Mouse (Mus musculus) adrenal gland (tissue): ENCODE measurements around the gene D630045J12Rik.

Source experiments
- intact Hi-C: fragments of 180-260 bp; cut with DNase I; formaldehyde crosslinking; loops from one replicate; pipeline ENCODE4 v1.15.1; 2025
- long read RNA-seq, 2 experiments: library from polyadenylated mRNA; unstranded; transcript quantifications; one replicate each; pipeline ENCODE4 v2.0.0; 2020; ENCODE audit warnings: borderline replicate concordance in 1 of 2; ENCODE audit not compliant: insufficient replicate concordance in 1 of 2

Gene D630045J12Rik
- long read RNA-seq, experiment 1: 0 reads
- long read RNA-seq, experiment 2, partial matches to known transcripts: 1 of 2 reads
- long read RNA-seq, experiment 2, other reads (novel, unspliced or antisense): 1 of 2 reads

DNA sequence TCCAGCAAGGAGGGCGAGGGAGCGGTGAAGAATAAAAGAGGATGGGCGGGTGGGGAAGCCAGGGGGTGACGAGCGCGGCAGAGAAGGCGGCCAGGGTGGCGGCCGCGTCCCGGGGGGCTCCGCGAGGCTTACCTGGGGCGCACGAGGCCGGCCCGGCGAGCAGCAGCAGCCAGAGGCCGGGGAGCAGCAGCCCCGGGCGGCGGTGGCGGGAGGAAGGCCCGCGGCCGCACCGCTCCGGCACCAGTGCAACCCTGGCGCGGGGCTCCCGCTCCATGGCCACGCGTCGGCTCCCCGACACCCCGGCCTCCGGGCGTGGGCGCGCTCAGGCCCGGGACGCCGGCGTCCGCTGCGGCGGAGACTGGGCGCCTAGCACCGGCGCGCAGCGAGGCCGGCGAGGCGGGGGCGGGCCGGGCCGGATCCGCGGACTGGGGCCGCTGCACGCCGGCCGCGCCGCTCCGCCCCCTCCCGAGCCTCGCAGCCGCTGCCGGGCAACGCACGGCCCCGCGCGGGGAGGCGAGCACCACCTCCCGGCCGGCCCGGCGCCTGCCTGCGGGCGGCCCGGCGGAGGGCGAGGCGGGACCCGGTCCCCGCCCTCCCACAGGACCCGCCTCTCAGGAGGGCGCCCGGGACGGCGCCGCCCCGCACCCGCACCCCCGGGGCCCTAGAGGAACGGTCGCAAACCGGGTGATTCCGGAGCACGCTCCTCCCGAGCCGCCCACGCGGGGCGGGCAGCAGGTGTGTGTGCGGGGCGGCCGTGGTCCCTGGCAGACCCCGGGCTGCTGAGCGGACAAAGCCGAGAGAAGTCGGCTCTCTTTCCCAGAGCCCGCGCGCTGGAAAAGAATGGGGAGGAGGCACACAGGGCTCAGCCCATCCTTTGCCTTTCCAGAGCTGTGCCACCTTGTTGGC, at the start of gene D630045J12Rik:
Gene D630045J12Rik (minus strand): TSS at position 274 of the 906 bp plus-strand sequence.
- intact Hi-C loops: loop anchor here (5.0 kb wide), 1 partner anchor 92 kb away; no protein-coding TSS in a partner anchor

DNA sequence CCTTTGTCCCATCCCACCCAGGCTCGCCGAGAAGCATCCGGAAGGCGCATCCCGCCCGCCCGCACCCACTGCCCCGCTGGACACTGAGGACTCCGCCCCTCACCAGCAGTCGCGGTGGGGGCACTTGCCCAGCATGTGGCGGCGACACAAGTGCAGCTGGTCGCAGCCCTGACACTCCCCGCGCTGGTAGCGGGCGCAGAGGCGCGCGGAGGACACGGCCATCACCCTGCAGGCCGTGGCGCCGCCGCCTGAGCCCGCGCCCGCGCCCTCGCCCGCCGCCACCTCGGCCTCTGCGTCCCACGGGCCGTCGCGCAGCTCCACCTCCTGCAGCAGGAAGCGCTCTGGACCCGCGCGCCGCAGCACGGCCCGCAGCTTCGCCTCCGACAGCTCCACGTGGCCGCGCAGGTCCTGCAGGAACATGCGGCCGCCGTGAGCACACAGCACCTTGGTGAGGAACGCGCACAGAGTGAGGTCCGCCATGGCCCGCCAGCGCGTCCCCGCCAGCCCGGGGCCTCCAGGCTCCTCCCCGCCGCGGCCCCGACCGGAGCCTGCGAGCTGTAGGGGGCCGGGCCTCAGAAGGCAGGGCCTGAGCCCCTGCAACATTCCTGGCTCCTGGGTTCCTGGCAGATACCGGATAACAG, 45.1 kb upstream of the D630045J12Rik start, which contains the start of gene Zc3hav1l:
Gene Zc3hav1l (minus strand): TSS at position 499 of the 641 bp plus-strand sequence.
- intact Hi-C loops: no loop called here

DNA sequence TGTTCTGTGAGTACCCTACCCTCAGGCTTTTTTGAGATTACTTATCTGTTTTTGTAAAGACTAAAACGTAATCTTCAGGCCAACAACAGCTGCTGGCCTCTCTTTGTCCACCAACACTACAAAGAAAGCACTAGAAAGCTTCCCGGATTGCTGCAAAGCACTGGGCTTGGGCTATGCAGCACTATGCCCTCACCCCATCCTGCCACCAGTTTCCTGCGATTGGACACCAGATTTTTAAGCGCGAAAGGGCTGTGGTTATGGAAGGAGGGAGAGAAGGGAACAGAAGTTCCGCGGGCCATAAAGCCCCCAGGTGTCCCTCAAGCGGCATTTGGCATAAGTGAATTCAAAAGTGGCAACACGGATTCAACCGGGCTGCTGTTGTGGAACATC, 44.4 kb upstream of the D630045J12Rik start:
- intact Hi-C loops: no loop called here

DNA sequence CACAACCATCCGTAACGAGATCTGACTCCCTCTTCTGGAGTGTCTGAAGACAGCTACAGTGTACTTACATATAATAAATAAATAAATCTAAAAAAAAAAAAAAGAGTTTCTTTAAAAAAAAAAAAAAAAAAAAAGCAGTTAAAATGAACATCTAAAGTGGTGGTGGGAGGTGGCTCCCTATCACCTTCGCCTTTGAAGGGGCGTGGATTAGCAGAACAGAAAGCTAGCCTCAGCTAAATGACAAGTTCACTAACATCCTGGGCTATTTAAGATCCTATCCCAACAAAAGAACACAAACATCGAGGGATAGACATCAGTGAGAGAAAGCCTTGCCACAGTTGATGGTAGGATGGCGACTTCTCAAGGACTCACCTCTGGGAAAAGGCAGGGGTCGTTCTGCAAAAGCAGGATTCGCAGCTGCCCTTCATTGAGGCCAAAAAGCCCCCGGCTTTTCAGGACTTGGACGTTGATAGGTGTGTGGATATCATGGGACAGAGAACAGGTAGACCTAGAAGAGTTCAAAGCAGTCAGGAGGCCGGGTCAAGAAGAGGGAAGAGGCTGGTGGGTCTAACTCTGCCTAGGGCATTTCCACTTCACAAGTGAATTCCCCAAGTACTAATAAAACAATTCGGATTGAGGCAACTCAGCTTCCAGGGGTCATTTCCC, 43.9 kb upstream of the D630045J12Rik start:
- intact Hi-C loops: no loop called here

DNA sequence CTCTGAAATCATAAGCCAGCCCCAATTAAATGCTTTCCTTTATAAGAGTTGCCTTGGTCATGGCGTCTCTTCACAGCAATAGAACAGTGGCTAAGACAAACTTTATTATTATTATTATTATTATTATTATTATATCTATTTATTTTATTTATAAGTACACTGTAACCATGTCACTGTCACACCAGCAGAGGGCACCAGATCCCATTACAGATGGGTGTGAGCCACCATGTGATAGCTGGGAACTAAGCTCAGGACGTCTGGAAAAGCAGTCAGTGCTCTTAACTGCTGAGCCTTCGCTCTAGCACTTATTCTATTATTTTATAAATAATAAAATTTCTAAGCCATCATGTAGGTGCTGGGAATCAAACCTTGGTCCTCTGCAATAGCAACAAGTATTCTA, 39.9 kb upstream of the D630045J12Rik start:
- intact Hi-C loops: no loop called here

DNA sequence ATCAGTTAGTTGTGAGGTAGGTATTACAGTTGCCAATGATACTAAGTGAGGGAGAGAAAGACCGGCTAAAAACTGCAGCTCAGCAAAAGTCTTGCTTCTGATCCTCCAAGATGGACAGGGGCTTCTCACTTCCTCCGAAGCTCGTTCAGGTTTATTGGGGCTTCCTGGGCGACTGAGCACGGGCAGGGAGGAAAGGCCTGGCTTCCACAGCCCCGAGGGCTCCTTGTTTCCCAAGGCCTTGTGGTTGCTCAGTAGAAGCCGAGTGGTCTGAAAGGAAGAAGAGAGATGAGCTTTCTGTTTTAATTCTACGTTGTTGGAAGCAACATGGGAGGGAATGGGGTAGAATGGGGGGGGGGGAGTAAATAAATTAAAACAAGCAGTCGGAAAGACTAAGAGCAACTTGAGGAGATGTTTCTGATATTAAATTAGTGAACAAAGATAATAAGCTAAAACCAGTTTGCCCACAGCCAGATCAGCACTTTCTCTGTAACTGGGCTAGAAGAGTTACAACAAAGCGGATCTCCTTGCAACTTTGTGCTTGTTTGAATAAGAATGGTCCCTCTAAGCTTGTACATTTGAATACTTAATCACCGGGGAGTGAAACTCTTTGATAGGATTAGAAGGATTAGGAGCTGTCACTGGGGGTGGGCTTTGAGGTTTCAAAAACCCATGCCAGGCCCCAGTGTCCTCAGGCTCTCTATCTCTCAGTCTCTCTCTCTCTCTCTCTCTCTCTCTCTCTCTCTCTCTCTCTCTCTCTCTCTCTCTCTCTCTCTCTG, 39.2 kb upstream of the D630045J12Rik start:
- intact Hi-C loops: no loop called here

DNA sequence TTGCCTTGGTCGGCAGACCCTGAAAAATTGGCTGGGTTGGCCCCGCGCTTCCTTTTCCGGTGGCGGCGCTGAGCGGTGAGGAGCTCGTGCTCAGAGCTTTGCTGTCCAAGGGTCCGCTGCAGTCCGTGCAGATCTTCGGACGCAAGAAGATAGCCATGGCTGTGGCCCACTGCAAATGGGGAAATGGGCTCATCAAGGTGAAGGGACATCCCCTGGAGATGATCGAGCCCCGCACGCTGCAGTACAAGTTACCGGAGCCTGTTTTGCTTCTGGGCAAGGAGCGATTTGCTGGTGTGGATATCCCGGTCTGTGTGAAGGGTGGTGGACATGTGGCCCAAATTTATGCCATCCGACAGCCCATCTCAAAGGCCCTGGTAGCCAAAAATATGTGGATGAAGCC, 30.6 kb upstream of the D630045J12Rik start:
- intact Hi-C loops: no loop called here

DNA sequence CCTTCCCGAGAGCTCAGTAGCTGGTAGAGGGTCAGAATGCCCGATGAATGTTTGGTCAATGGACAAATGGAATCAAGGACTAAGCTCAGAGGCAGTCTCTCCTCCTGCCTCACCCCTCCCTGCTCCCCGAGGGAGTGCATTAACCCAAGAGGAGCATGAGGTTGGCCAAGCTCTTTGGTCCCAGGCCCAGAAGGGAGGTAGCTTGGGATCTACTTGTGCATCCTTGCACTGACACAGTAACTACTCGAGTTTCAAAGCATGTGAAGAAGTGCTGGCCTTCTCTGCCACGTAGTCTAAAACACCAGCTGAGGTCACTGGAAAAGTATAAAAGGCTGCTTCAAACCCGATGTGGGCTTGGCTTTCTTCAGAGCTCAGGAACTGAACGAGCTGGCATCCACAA, 10.7 kb upstream of the D630045J12Rik start:
- intact Hi-C loops: no loop called here

DNA sequence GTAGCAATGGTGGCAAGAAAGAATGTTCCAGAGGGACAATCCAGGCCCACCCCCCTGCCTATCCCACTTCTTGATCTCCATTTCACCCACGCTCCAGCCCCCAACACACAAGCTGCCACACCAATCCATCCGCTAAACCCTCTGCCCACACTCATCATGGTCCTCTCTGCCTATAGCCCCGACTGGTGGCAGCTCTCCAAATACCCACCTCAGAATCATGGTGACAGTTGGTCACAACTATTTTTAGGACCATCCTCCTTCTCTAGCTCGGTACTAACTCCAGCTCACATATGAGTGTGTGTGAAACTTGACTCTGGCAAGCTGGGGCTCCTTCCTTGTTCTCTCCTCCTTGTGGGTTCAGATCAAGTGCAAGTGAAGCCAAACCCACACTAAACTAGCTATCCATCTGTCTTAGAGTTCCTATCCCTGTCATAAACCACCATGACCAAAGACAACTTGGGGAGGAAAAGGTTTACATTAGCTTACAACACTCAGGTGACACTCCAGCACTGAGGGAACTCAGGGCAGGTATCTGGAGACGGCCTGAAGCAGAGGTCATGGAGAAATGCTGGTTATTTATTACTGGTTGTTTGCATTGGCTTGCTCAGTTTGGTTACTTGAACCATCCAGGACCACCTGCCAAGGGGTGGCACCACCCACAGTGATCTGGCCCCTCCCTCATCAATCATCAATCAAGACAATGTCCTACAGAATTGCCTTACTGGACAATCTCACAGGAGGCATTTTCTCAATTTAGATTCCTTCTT, 9.8 kb upstream of the D630045J12Rik start:
- intact Hi-C loops: no loop called here

DNA sequence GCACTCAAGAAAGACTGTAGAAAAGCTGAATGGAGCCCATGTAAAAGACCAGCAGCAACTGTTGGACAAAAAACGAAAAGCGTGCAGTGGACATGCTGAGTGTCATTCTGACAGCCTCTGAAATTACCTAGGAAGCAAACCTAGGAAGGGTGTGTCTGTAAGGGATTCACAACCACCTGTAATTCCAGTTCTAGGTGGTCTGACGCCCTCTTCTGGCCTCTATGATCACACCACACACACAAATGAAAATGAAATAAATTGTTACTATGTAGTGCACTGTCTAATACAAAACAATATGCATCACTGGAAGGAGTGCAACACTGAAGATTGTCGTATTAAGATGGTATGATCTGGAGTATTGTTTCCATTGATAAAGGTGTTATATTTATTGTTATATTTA, 8.1 kb upstream of the D630045J12Rik start:
- intact Hi-C loops: no loop called here

DNA sequence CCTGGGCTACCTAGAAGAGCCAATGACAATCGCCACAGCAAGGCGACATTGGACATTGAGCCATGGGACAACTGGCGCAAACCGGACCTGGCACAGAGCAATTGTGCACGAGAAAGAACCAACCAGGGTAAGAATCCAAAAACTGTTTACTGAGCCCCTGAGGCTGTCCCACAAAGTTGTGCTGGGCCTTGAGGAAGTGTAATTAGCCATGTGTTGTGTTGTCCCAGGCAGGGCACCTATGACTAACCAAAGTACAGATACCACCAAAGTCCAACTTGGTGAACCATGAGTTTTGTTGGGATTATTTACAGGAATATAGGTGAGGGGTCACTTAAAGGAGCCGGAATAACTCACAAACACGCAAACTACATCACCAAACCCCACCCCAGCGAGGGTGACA, 3.7 kb upstream of the D630045J12Rik start:
- intact Hi-C loops: no loop called here

DNA sequence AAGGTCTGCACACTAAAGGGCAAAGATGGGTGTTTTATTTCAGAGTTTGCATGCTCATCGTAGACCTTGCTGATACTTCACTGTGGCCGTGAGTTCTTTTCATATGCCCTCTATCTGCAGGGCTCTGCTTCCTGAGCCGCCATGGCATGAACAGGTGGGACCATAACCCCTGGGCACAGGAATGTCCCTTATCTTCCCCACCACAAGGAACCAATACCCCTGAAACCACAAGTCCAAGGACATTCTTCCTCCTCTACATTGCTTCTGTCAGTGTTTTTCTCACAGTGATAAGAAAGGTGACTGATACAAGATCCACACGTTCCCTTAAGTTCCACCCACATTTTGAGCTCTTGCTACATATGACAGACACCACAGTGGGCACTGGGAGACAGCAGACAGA, 3.0 kb upstream of the D630045J12Rik start:
- intact Hi-C loops: no loop called here

DNA sequence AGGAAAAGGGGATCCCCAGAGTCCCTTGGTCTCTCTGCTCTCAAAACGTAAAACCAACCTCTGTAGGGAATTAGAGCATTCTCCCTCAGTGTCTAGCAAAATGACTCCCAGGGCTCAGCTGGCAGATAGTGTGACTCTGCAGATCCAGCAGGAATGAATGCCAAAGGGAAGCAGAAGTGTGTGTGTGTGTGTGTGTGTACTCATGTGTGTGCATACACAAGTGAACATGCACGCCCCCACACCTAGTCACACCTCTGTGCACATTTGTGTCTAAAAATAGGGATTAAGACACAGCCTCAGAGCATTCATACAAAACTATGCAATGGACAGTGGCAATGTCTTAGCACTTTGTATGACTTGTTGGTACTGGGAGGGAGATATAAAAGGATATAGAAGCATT, 2.0 kb upstream of the D630045J12Rik start:
- intact Hi-C loops: no loop called here

DNA sequence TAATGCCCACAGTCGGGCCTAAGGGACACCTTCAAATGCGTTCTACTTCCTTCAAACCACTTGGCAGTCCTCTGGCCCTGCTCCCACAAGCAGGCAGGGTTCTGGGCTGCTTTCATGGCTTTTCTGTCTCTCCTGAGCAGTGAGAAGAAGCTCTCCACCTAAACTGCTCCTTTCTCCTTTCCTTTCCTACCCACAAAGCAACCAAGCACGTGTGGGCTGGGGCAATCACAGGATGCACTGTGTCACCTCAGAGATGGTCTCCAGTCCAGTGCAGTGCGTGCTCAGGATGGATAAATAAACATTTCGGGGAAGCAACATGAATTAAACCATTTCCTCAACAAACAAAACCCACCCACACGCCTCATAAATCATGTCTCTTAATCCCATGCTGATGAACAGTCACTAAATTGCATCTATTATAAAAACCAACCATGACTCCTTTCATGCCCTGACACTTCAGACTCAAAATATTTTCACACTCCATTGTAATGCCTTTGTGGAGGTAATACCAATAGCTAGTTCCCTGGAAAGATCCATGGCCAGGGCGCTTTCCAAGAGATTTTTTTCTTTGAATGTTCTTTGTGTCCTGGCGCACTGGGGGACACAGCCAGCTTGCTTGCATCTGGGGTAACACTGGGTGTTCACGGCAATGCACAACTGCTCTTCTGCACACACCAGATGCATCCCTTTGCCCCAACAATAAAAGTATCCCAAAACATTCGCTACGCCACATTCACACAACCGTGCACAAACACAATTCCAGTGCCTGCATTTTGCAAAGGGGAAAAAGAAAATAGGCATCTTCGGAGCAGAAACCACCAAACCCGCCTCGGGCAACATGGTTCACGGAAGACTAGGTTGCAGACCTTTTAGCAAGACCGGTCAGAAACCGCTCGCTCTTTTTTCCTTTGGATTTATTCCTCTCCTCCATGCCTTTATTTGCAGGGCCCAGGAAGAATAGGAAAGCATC, 758 bp downstream of the D630045J12Rik start:
- intact Hi-C loops: loop anchor here (5.0 kb wide), 1 partner anchor 91 kb away; no protein-coding TSS in a partner anchor

DNA sequence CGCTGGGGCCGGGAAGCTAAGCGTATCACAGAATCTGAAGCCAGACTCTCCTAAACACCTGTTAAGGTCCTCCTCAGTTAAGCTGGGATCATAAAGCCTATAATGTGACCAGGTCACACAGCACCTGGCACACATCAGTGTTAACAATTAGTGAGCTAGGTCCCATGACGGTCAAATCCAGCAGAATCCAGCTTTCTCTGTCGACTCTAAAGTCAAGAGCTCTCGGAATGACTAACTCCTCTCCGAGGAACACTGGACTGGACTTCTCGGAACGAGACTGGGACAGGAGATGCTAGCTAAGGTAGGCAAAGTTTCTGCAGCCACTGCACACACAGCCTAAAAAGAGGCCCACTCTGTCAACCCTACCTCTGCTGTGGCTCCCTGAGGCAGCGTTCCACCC, 1.7 kb downstream of the D630045J12Rik start:
- intact Hi-C loops: loop anchor here (5.0 kb wide), 1 partner anchor 90 kb away; no protein-coding TSS in a partner anchor

DNA sequence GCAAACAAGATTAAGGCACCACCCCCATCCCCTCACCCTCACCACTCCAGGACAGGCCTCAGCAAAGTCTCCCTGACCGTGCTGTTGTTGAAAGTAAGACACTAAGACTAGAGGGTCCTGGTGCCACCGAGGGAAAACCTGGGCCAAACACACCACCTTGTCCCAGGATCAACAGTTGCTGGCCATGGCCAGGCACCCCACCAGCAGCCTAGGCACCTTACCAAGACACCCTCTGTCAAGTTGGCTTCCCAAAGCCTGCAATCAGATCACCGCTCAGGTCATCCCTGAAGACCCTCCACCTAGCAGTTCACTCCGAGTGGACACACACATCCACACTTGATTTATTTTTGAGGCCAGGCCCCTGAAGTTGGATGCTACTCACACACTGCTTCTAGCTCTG, 2.3 kb downstream of the D630045J12Rik start:
- intact Hi-C loops: loop anchor here (5.0 kb wide), 1 partner anchor 89 kb away; no protein-coding TSS in a partner anchor

DNA sequence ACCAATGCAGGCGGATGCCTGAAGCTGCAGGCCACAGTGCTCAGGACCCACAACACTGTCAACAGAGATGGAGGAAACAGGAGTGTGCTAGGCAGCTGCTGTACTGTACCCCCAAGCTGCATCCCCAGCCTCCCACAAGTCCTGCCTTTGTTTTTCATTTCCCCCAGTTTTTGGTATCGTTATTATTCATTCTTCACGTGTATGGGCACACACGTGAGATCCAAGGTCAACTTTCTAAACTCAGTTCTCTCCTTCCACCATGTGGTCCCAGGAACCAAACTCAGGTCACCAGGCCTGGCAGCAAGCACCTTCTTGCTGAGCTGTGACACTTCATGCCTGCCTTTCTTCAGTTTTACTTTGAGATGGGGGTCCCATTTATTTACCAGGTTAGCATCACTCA, 6.4 kb downstream of the D630045J12Rik start:
- intact Hi-C loops: no loop called here

DNA sequence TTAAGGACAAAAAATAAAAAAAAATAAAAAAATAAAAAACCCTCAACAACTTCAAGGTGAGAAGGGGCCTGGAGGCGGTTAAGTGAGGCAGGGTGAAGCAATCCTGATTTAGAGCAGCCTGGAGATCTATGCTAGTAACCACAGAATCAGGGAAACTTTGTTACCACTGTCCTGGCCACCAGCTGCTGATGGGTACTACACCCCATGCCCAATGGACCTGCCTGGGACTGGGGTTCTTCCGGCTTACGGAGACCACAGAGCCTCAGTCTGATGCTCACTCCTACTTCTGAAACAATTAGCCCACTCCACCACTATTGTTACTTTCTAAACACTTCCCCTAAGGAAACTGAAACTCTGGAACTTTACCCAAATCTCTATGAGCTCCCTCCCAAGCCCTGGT, 9.0 kb downstream of the D630045J12Rik start:
- intact Hi-C loops: no loop called here

DNA sequence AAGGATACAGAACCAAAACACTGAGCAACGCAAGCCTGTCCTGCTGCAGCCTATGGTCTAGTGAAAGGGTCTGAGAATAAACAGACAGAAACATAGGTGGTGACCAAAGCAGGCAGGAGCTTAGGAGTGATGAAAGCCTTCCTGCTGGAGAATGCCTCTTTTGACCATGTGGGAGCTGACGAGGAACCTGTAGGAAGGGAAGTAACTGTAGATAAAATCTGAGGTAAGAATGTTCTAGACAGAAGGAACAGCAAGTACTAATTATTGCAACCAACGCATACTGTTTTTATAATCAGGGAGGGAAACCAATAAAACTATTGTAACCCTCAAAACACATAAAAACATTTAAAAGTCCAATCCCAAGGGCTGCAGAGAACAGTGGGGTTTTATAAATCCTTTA, 9.6 kb downstream of the D630045J12Rik start:
- intact Hi-C loops: no loop called here
